Mouse (Mus musculus) erythroblast, embryonic 14.5 days (primary cell): ENCODE measurements around the gene Scd2. TPM values are rescaled to one million over a fixed set of nuclear protein-coding genes. Genes with fewer than 3 reads are reported as not detected.

Experiments
- H3K27me3 ChIP-seq: 2 replicates; pipeline ENCODE4 v1.6.1; 2012; ENCODE audit warnings: inconsistent platforms; ENCODE audit not compliant: control insufficient read depth
- H3K36me3 ChIP-seq: 2 replicates; pipeline ENCODE4 v1.6.1; 2012; ENCODE audit warnings: mild to moderate bottlenecking, inconsistent platforms; ENCODE audit not compliant: control insufficient read depth
- H3K4me1 ChIP-seq: 2 replicates; pipeline ENCODE4 v1.6.1; 2012; ENCODE audit warnings: inconsistent platforms; ENCODE audit not compliant: control insufficient read depth
- H3K4me3 ChIP-seq: replicated peaks from 2 replicates; pipeline ENCODE3; 2012; ENCODE audit warnings: moderate library complexity, mild to moderate bottlenecking, inconsistent platforms
- H3K9me3 ChIP-seq: 2 replicates; pipeline ENCODE4 v1.6.1; 2012; ENCODE audit warnings: low read length, inconsistent platforms, mixed read lengths; ENCODE audit not compliant: control insufficient read depth
- GATA1 ChIP-seq: IDR thresholded peaks from 2 replicates; pipeline ENCODE4 v1.6.1; 2012; ENCODE audit warnings: low read length, inconsistent platforms, mixed read lengths
- TAL1 ChIP-seq: IDR thresholded peaks from 3 replicates; pipeline ENCODE4 v1.6.1; 2012; ENCODE audit warnings: low read length, inconsistent platforms, mixed read lengths
- polyA plus RNA-seq: library from polyadenylated mRNA; stranded (reverse); fragments of >175 nt; gene quantifications from 2 replicates; pipeline ENCODE4 v1.2.3, GENCODE M21; 2012

Gene Scd2
- polyA plus RNA-seq, 1 experiment, result 0.27 TPM

DNA sequence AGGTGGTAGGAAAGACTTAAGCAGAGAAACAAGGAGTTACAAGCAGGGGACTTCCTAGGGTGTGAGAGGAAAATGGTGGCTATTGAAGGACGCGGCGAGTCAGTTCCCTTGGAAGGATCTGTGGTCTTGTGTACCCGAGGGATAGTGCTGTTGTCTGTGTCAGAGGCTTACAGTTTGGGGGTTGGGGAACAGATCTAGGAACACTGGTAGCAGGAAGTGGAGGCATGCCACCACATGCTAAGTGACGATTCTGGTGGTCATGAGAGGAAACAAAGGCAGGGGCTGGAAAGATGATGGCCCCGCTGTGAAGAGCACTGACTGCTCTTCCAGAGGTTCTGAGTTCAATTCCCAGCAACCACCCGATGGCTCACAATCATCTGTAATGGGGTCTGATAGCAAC, 7.0 kb downstream of the Scd2 start:
- H3K27me3 ChIP-seq, result no peaks in the 10 kb centered on the region
- no peak overlapping the region for H3K4me3 ChIP-seq
- H3K4me1 ChIP-seq, result peaks cover 77% of the 10 kb centered on the region
- TF ChIP-seq GATA1 (no peak), TAL1 (no peak)
- peaks cover 98% of the 10 kb centered on the region for H3K36me3 ChIP-seq
- H3K9me3 ChIP-seq, result no peaks in the 10 kb centered on the region

- Histone ChIP-seq H3K4me1 (peaks cover 71% of the 10 kb centered on the region), H3K36me3 (peaks cover 98% of the 10 kb centered on the region), H3K9me3 (no peaks in the 10 kb centered on the region), H3K4me3 (peak overlapping the region; percentile 42), H3K27me3 (no peaks in the 10 kb centered on the region)
- TF ChIP-seq TAL1 (no peak), GATA1 (no peak)
Observed at GRCm38 (mm10) chr19:44301176-44301575, 7.7 kb downstream of the Scd2 start.

GRCm38 (mm10) chr19:44301671-44302305, 8.3 kb downstream of the Scd2 start:
- peak overlapping the region; percentile 42 for H3K4me3 ChIP-seq
- peaks cover 64% of the 10 kb centered on the region for H3K4me1 ChIP-seq
- peak; percentile 50; the same call in 1 of the 2 replicates for TF ChIP-seq GATA1
- TF ChIP-seq TAL1, result peak; percentile 72

GRCm38 (mm10) chr19:44302901-44303300, 9.4 kb downstream of the Scd2 start:
- TF ChIP-seq GATA1, result no peak
- no peak for TF ChIP-seq TAL1
- Histone ChIP-seq H3K27me3 (no peaks in the 10 kb centered on the region), H3K4me1 (peaks cover 53% of the 10 kb centered on the region), H3K9me3 (no peaks in the 10 kb centered on the region), H3K4me3 (no peak overlapping the region), H3K36me3 (peaks cover 98% of the 10 kb centered on the region)

More at GRCm38 (mm10) chr19:44301671-44302305, 8.3 kb downstream of the Scd2 start:
- H3K9me3 ChIP-seq, result no peaks in the 10 kb centered on the region
- peaks cover 98% of the 10 kb centered on the region for H3K36me3 ChIP-seq
- no peaks in the 10 kb centered on the region for H3K27me3 ChIP-seq

DNA sequence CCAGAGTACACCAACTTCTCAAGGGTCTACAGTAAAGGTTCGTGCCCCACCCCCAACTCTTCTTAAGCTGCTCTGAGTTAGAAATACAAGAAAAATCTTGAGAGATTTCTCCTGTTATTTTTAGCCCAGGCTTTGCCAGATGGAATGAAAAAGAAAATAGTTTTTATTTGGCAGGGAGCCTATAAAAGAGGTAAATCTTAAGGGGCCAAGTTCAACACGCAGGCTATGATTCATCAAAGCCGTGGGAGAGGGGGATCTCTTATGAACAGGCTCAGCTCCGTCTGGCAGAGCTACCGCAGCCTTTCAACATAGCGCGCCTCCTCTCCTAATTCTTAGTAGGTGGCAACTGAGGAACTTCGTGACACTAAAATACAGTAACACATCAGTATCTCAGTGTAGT, 10.0 kb downstream of the Scd2 start:
- Histone ChIP-seq H3K27me3 (no peaks in the 10 kb centered on the region), H3K36me3 (peaks cover 97% of the 10 kb centered on the region), H3K4me3 (no peak overlapping the region), H3K4me1 (peaks cover 47% of the 10 kb centered on the region), H3K9me3 (no peaks in the 10 kb centered on the region)
- no peak for TF ChIP-seq TAL1
- TF ChIP-seq GATA1, result no peak

DNA sequence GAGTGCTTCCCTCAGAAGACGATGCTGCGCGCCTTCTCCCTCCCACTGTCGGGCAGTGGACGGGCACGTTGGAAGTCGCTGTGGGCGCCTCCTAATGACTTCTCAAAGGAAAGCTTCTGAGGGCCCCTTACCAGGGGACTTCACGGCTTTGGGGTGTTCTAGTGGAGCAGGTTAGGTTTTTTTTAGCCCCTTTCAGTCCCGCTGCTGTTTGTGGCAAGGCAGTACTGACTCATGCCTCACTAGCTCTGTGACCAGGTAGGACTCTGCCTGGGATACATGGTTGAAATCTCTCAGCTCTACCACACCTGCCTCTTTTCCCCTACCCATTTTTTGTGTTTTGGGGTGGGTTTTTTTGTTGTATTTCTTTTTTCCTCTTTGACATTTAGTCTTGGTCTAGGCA, 10.9 kb downstream of the Scd2 start:
- H3K4me1 ChIP-seq, result peaks cover 38% of the 10 kb centered on the region
- H3K36me3 ChIP-seq, result peaks cover 96% of the 10 kb centered on the region
- H3K9me3 ChIP-seq, result no peaks in the 10 kb centered on the region
- TF ChIP-seq GATA1 (no peak), TAL1 (no peak)
- no peaks in the 10 kb centered on the region for H3K27me3 ChIP-seq
- no peak overlapping the region for H3K4me3 ChIP-seq

- Histone ChIP-seq H3K4me1 (peaks cover 33% of the 10 kb centered on the region), H3K9me3 (no peaks in the 10 kb centered on the region), H3K4me3 (no peak overlapping the region), H3K36me3 (peaks cover 92% of the 10 kb centered on the region), H3K27me3 (no peaks in the 10 kb centered on the region)
- TF ChIP-seq GATA1 (no peak), TAL1 (no peak)
Observed at GRCm38 (mm10) chr19:44304851-44305510, 11.5 kb downstream of the Scd2 start.

GRCm38 (mm10) chr19:44305701-44306100, 12.2 kb downstream of the Scd2 start:
- Histone ChIP-seq H3K36me3 (peaks cover 84% of the 10 kb centered on the region), H3K4me1 (peaks cover 26% of the 10 kb centered on the region)
- TF ChIP-seq GATA1 (no peak), TAL1 (no peak)

DNA sequence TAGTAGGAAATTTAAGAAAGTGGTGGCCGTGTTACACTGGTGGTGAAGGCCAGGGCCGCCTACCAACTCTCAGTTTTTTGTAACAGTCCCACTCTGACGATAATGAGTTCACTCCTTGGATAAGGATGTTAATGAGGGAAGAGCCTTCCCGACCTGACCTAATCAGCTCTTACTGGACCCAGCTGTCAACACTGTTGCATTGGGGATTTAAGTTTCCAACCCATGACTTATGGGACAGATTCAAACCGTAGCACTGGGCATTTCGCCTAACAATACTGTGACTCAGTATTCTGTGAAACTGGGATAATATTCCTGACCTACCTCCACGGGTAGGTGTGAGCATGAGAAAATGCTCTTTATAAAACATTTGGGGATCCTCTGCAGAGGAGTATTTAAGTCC, 12.7 kb downstream of the Scd2 start:
- Histone ChIP-seq H3K9me3 (no peaks in the 10 kb centered on the region), H3K4me1 (peaks cover 24% of the 10 kb centered on the region), H3K27me3 (no peaks in the 10 kb centered on the region), H3K36me3 (peaks cover 80% of the 10 kb centered on the region), H3K4me3 (no peak overlapping the region)
- TF ChIP-seq GATA1 (no peak), TAL1 (no peak)

More at GRCm38 (mm10) chr19:44305701-44306100, 12.2 kb downstream of the Scd2 start:
- H3K4me3 ChIP-seq, result no peak overlapping the region
- no peaks in the 10 kb centered on the region for H3K27me3 ChIP-seq
- H3K9me3 ChIP-seq, result no peaks in the 10 kb centered on the region
